Mouse (Mus musculus) neural tube, embryonic 15.5 days (tissue): ENCODE measurements at regions not wholly inside any gene's neighbourhood (a gene's known extent, or its start where the extent isn't known, plus 50 kb on each side); places are given as distances from the start of the nearest gene placed in this dataset.

ENCODE experiments used
- ATAC-seq: fragments of 200-750 bp; cut with Nextera tagmentation; 2 replicates; pipeline ENCODE4 v1.8.0; 2017; ENCODE audit warnings: mild to moderate bottlenecking, moderate TSS enrichment, moderate library complexity; ENCODE audit not compliant: low FRiP score
- H3K27ac ChIP-seq: fragments of 300-500 bp; sonication (generic); replicated peaks from 2 replicates; pipeline ENCODE4 v1.5.1; 2015; ENCODE audit warnings: mild to moderate bottlenecking, inconsistent platforms
- H3K27me3 ChIP-seq: fragments of 300-500 bp; sonication (generic); replicated peaks from 2 replicates; pipeline ENCODE4 v1.6.1; 2015; ENCODE audit warnings: inconsistent platforms
- H3K36me3 ChIP-seq: fragments of 300-500 bp; sonication (generic); 2 replicates; pipeline ENCODE4 v1.6.1; 2015; ENCODE audit warnings: inconsistent platforms
- H3K4me1 ChIP-seq: fragments of 300-500 bp; sonication (generic); 2 replicates; pipeline ENCODE4 v1.6.1; 2015; ENCODE audit warnings: inconsistent platforms
- H3K4me2 ChIP-seq: fragments of 300-500 bp; sonication (generic); 2 replicates; pipeline ENCODE4 v1.6.1; 2015; ENCODE audit warnings: inconsistent platforms, mild to moderate bottlenecking, moderate library complexity
- H3K4me3 ChIP-seq: fragments of 300-500 bp; sonication (generic); replicated peaks from 2 replicates; pipeline ENCODE4 v1.5.1; 2015; ENCODE audit warnings: mild to moderate bottlenecking, inconsistent platforms
- H3K9ac ChIP-seq: fragments of 300-500 bp; sonication (generic); replicated peaks from 2 replicates; pipeline ENCODE4 v1.6.1; 2015; ENCODE audit warnings: mild to moderate bottlenecking, inconsistent platforms
- H3K9me3 ChIP-seq: fragments of 300-500 bp; sonication (generic); replicated peaks from 2 replicates; pipeline ENCODE4 v1.6.1; 2016; ENCODE audit warnings: inconsistent platforms
- WGBS: fragments of 180-500 bp; shearing (Covaris S2); methylation state at CpG from one replicate; pipeline ENCODE4 v1.1.7; 2015; ENCODE audit warnings: mixed read lengths; 5-methylcytosine and 5-hydroxymethylcytosine counted together

GRCm38 (mm10) chr3:144378524-144379225 is 173.7 kb upstream of the Lmo4 start:
- peak overlapping the region; percentile 54 for H3K27ac ChIP-seq
- H3K9ac ChIP-seq, result no peak overlapping the region
- no peak overlapping the region for H3K4me3 ChIP-seq
- no peaks in the 10 kb centered on the region for H3K9me3 ChIP-seq
- H3K27me3 ChIP-seq, result no peaks in the 10 kb centered on the region; the same call in 1 of the 2 replicates
- peaks cover 36% of the 10 kb centered on the region for H3K4me1 ChIP-seq
- H3K4me2 ChIP-seq, result no peak overlapping the region
- no peak; the same call in 1 of the 2 replicates for ATAC-seq
- H3K36me3 ChIP-seq, result no peaks in the 10 kb centered on the region
- WGBS, result 58% methylated on average over 8 of the region's 8 CpGs

DNA sequence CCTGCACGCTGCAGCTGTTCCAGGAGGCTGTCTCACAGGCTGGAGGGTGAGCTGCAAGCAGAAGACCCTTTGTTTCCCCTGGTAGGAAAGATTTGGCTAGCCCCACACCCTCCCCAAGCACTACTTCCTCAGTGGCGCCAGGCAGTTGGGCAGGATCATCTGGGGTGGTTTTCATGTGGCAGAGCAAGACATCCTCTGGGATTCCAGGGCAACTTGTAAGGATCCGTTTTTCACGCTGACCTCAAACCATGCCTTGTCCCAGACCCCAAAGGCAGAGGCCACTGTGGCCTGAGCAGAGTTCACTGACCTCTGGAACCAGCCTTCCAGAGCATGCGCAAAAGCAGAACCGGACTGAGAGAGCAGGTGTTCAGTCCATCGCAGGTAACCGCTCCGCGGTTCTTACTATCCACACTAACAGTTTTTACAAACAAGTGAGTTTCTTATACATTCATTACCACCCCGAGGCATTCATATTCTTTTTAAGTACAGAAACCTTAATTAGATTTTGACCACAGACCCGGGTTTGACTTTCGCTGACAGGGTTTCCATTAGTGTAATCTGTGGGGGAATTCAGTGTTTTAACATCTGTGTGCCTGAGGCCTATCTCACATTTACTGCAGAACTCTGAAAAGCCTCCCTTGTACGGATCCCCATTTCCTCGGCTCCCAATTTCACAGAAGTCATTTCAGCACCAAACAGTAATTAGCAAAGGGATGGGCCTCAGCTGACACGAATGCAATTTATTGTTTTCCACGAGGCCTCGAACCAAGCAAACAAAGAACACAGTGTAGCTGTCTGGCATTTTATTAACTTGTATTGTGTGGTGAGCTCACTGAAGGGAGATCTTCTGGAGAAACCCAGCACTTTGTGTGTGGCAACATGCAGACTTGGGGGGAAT is 172.9 kb upstream of the Lmo4 start:
- Histone ChIP-seq H3K4me2 (no peak overlapping the region), H3K9me3 (no peaks in the 10 kb centered on the region), H3K36me3 (no peaks in the 10 kb centered on the region), H3K4me3 (no peak overlapping the region), H3K27me3 (no peaks in the 10 kb centered on the region; the same call in 1 of the 2 replicates), H3K4me1 (peaks cover 36% of the 10 kb centered on the region), H3K9ac (no peak overlapping the region), H3K27ac (peak overlapping the region; percentile 51; the same call in 1 of the 2 replicates)
- 27% methylated on average over 18 of the region's 18 CpGs for WGBS
- peak; percentile 46 for ATAC-seq

- Histone ChIP-seq H3K4me1 (peaks cover 36% of the 10 kb centered on the region), H3K9me3 (no peaks in the 10 kb centered on the region), H3K9ac (no peak overlapping the region), H3K27me3 (no peaks in the 10 kb centered on the region; the same call in 1 of the 2 replicates), H3K27ac (no peak overlapping the region; the same call in 1 of the 2 replicates), H3K4me3 (no peak overlapping the region), H3K36me3 (no peaks in the 10 kb centered on the region), H3K4me2 (no peak overlapping the region)
- 57% methylated on average over 15 of the region's 15 CpGs for WGBS
- no peak for ATAC-seq
Observed at GRCm38 (mm10) chr3:144376463-144377402, 171.7 kb upstream of the Lmo4 start.

DNA sequence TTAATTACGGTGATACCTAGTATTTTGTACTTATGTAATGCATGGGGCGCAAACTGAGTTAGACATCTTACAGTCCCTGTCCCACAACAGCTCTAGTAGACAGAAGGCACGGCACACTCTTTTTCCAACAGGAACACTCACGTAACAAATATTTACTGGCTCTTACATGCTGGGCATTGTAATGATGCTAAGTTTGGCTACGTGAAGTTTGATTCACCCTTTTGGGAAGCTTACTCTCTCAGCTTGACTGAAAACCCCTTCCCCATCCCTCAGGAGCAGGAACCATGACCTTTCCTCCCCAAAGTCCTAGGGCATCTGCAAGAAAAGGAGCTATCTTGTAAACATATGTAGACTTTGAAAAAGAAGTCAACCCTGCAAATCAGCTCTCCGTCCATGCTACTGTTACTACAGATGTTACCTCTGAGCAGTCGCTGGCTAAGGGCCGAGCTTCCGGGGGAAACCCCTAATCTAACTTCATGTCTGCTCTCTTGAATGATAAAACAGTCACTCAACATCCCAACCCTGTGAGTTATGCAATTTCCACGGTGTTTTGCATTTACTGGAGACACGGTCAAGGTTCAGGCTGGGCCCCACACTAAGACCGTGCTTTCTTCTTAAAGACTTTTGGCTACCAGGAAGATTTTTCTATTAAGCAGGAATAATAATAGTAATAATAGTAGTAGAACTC is 170.8 kb upstream of the Lmo4 start:
- no peaks in the 10 kb centered on the region; the same call in 1 of the 2 replicates for H3K27me3 ChIP-seq
- no peaks in the 10 kb centered on the region for H3K36me3 ChIP-seq
- H3K4me1 ChIP-seq, result peaks cover 33% of the 10 kb centered on the region
- no peak overlapping the region for H3K4me3 ChIP-seq
- 89% methylated on average over 12 of the region's 12 CpGs for WGBS
- H3K27ac ChIP-seq, result no peak overlapping the region
- no peak overlapping the region for H3K9ac ChIP-seq
- H3K9me3 ChIP-seq, result no peaks in the 10 kb centered on the region
- ATAC-seq, result no peak
- no peak overlapping the region for H3K4me2 ChIP-seq

DNA sequence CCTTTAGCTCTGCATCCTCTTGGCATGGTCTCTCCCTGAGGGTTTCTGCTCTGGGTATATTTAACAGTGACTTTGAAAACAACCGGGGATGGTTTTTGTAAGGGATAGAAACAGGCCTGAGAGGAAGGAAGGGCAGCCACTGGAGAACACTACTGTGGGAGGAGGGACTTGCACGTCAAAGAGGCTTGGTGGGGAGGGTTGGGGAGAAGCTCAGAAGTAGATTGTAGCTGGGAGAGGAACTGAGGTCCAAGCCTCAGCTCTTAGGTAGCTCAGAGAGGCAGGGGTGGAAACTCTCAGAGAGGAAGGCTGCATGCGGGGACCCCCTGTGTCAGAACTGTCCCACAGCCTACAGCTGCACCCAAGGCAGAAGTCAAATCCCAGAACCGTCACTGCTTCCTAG is 163.3 kb upstream of the Lmo4 start:
- 54% methylated on average over 4 of the region's 4 CpGs for WGBS

GRCm38 (mm10) chr3:144367766-144368116 is 162.7 kb upstream of the Lmo4 start:
- Histone ChIP-seq H3K9ac (peak overlapping the region; percentile 1; the same call in 1 of the 2 replicates), H3K27ac (no peak overlapping the region), H3K9me3 (no peaks in the 10 kb centered on the region), H3K4me2 (peak overlapping the region; percentile 56), H3K36me3 (no peaks in the 10 kb centered on the region), H3K4me1 (peaks cover 15% of the 10 kb centered on the region), H3K4me3 (peak overlapping the region; percentile 31), H3K27me3 (no peaks in the 10 kb centered on the region)
- peak; percentile 68 for ATAC-seq
- whole genome bisulfite sequencing, result 17% methylated on average over 7 of the region's 7 CpGs

More for the DNA sequence above, 163.3 kb upstream of the Lmo4 start:
- Histone ChIP-seq H3K9ac (no peak overlapping the region), H3K4me1 (peaks cover 15% of the 10 kb centered on the region), H3K4me2 (no peak overlapping the region), H3K27ac (no peak overlapping the region), H3K27me3 (no peaks in the 10 kb centered on the region), H3K4me3 (no peak overlapping the region), H3K36me3 (no peaks in the 10 kb centered on the region), H3K9me3 (no peaks in the 10 kb centered on the region)
- peak; percentile 23; the same call in 1 of the 2 replicates for ATAC-seq

- Histone ChIP-seq H3K27ac (no peak overlapping the region; the same call in 1 of the 2 replicates), H3K27me3 (no peaks in the 10 kb centered on the region), H3K9ac (peak overlapping the region; percentile 1; the same call in 1 of the 2 replicates), H3K9me3 (no peaks in the 10 kb centered on the region), H3K4me3 (peak overlapping the region; percentile 31), H3K4me2 (peak overlapping the region; percentile 56), H3K4me1 (peaks cover 15% of the 10 kb centered on the region), H3K36me3 (no peaks in the 10 kb centered on the region)
- 13% methylated on average over 22 of the region's 22 CpGs for WGBS
- ATAC-seq, result peak; percentile 45; the same call in 1 of the 2 replicates
Observed at GRCm38 (mm10) chr3:144366976-144367765, 162.2 kb upstream of the Lmo4 start.

DNA sequence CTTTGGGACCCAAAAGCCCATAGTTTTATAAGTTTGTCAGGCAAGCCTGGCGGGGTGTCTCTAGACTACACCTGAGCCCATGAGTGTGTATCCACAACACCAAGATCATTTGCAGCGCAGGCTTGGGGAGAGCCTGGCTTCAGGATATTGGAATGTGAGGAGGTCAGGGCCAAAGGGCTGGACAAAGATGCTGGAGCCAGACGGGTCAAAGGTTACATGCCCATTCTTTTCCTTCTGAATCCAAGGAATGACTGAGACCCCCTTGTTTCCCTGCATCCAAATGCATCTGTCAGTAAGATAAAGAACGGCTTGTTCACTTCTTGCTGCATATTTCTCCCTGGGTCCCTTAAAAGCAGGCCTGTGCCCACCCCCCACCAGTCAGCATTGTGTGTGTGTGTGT is 160.9 kb upstream of the Lmo4 start:
- Histone ChIP-seq H3K36me3 (no peaks in the 10 kb centered on the region), H3K27me3 (no peaks in the 10 kb centered on the region), H3K27ac (no peak overlapping the region), H3K4me2 (no peak overlapping the region), H3K9ac (no peak overlapping the region), H3K4me1 (peaks cover 15% of the 10 kb centered on the region), H3K9me3 (no peaks in the 10 kb centered on the region), H3K4me3 (no peak overlapping the region)
- ATAC-seq, result no peak
- 54% methylated on average over 4 of the region's 4 CpGs for WGBS

DNA sequence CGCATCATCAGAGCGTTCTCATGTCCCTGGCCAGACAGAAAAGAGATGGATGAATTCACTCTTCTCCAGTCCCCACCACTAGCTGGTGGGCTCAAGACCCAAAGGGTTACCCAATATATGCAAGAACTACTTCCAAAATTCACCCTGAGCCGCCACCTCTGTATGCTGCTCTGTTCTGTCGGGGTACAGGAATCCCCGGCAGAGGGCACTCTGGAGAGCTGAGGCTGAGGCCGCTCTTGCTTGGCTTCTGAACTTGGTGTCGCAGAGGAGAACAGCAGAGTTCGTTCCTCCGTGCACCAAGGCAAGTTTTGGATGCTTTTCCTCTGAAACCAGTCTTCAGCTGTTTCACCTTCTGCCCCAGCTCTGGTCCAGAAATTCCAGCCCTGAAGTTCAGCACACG is 157.5 kb upstream of the Lmo4 start:
- Histone ChIP-seq H3K4me3 (no peak overlapping the region), H3K36me3 (no peaks in the 10 kb centered on the region), H3K27ac (no peak overlapping the region), H3K9me3 (no peaks in the 10 kb centered on the region), H3K4me1 (peaks cover 6% of the 10 kb centered on the region), H3K4me2 (no peak overlapping the region), H3K27me3 (no peaks in the 10 kb centered on the region), H3K9ac (no peak overlapping the region)
- WGBS, result 74% methylated on average over 10 of the region's 10 CpGs
- ATAC-seq, result no peak

DNA sequence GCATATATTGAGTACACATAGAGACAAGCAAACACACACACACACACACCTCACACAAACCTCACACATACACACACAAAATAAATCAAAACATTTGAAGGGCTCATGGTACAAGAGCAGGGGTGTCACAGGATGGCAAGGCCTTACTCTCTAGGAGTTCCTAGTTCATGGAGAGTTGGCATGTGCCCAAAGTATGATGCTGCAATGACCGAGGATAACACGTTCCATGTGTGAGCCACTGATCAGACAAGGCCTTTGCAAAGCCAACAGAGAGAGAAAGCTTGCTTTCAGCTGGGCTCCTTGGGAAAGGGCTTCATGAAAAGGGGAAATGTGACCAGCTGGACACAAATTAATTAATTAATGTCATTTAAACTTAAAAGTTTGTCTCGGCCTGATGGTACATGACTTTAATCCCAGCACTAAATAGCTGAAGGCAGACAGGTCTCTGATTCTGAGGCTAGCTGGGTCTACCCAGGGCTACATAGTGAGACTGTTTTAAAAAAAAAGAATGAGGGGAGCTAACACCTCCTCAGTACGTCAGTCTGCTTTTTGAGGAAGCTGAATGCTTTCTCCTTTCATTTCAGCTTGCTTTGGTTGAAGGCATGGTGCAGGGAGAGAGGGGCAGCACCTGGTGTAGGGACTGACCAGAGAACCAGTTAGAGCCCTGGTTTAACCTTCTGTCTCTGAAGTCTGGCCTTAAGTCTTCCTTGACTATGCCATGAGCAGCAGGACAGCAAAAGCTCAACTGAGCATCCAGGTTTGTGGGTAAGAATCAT is 156.4 kb upstream of the Lmo4 start:
- H3K27ac ChIP-seq, result no peak overlapping the region
- no peak overlapping the region for H3K4me3 ChIP-seq
- no peaks in the 10 kb centered on the region for H3K4me1 ChIP-seq
- no peaks in the 10 kb centered on the region for H3K36me3 ChIP-seq
- H3K27me3 ChIP-seq, result no peaks in the 10 kb centered on the region
- no peak for ATAC-seq
- WGBS, result 91% methylated on average over 4 of the region's 4 CpGs
- no peak overlapping the region for H3K9ac ChIP-seq
- no peak overlapping the region for H3K4me2 ChIP-seq
- no peaks in the 10 kb centered on the region for H3K9me3 ChIP-seq
